Mouse (Mus musculus): ENCODE results near the gene Cyp39a1.

Cyp39a1 gene

DNA sequence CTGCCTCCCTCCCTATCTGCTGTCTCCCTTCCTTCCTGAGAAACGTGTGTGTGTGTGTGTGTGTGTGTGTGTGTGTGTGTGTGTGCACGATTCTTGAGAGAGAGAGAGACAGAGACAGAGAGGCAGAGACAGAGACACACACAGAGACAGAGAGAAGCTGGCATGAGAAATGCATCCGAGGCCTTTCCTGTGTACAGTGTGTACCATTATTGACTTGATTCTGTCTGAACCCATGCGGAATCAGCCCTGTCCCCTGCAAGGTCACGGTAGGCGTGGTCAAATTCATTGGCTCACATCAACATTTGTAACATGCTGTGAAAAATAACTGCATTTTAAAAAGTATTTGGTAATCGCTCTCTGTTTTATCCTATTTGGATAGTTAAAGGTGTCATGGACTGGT, 16.9 kb downstream of the Cyp39a1 start:
- no peak for DNase-seq (ENCODE audit: low spot score in 2 of 2)

DNA sequence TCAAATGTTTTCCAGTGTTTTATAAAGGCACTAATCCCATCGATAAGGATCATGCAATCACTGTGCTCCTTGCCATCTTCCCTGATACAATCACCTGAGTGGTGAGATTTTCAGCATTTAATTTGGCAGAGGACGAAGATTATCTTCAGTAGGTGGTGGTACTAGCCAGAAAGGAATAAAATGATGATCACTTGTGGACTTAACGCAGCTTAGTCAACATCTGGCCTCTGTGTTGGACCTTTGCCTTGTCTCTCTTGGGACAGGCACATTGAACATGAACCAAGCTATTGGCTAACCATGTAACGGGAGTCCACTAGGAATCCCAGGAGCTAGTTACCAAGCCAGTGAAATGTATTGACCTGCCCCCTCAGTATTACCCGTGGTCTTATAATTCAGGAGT, 17.4 kb downstream of the Cyp39a1 start:
- no peak for DNase-seq (ENCODE audit: low spot score in 2 of 2)

DNA sequence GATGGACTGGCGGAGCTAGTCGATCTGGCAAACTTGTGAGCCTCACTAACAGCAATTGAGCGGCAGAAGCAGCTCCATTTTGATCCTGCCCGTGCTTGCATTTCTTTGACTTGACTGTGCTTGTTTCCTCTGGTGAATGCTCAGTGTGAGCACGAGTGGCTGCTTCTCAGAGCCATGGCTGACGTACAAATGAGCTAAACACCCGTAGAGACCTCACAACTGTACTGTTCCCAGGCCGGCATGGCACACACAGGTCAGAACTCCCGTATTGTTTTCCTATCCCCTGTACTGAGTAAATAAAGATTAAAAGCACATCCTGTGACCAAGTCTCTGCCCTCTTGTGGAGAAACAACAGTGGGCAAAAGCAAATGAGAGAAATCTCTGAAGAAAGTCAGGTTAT, 22.4 kb downstream of the Cyp39a1 start:
- DNase-seq (ENCODE audit: low spot score in 2 of 2): peak in 1 of 2 experiments; percentile 18

DNA sequence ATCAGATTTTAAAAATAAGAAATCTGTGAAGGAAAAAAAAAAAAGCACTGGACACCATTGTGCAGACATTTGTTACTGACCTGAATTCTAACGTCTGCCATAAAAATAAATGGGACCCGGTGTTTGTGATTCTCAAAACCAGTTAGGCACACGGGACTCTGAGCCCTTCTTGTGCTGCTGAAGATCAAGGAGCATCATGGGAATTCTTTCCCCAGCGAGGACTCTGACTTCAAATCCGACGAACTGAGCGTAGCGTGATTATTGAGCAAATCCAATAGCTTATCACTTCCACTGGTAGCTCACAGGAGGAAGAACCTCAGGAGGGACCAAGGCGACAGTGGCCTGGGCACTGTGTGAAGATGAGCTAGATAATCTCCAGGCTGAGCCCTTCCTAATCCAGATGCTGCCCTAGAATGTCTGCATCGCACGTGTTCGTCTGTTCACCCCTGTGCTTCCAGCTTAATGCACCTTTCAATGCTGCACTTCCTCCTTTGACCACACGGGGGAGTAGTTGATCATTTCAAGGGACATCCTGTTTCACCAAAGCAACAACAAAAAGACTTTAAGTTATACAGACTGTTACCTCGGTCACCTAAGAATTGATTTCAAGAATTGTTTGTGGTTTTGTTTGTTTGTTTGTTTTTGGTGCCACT, 31.9 kb downstream of the Cyp39a1 start:
- peak; percentile 36 to 61 for DNase-seq (ENCODE audit: low spot score in 2 of 2)

GRCm38 (mm10) chr17:43701060-43701459, 33.8 kb downstream of the Cyp39a1 start:
- DNase-seq (ENCODE audit: low spot score in 2 of 2): peak; percentile 5 to 18

DNA sequence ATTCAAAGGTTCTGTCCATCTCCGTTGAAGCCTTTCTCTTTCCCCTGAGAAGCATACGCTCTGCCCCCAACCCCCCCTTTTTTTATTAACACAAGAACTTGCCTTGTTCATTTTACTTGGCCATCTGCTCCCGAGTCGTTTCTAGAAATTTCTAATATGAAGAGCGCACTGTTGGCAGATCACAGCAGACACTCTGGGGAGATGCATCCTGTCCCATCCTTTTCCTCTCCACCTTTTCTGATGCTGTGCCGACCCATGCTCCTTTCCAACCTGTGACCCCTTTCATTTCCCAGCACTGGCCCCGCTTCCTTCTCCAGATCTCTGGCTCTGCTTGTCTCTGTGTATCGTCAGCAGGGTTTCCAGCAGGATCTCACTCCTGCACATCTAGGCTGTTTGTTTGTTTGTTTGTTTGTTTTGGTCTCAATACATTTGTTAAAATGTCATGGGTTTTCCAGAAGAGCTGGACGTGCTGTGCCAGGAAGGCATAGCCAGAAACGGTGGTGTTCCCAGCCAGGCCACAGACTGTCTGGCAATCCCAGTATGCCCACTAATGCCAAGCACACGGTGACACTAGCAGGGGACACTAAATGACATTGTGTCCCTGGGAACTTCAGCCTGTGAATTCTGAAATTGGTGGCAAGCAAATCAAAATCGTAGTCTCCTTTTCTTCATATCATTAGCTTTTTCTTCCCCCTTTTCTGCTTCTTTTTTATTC, 37.1 kb downstream of the Cyp39a1 start:
- DNase-seq (ENCODE audit: low spot score in 2 of 2): no peak

DNA sequence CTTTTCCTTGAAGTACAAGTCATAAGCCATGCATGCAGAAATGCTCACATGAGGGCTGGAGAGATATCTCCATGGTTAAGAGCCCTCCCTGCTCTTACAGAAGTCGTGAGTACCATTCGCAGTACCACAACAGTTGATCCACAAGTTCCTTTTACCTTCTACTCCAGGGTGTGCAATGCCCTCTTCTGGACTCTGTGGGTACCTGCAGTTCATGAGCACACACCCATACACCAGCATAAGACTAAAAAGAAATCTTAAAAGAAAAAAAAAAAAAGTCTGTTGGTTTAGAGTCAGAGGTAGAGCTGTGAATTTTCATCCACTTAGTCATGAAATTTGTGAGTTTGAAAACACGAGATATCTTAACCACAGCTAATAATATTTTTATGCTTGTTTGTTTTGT, 39.5 kb downstream of the Cyp39a1 start:
- no peak for DNase-seq (ENCODE audit: low spot score in 2 of 2)

DNA sequence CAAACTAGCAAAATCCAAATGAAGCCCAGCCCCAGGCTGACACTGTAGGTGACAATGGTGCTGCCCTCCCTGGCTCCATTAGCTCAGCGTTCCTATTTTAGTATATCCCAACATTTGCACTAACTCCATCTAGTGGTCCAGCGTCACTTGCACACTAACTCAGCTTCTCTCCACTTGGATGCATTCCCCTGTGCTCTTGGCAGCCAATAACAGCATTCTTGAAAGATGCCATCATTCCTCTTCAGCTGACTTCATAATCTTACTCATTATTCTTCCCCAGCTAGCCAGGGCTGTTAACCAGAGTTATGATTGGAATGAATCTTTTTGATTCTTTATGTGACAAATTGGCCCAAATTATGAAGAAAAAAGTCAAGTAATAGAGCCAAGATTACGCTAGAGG, 40.0 kb downstream of the Cyp39a1 start:
- DNase-seq (ENCODE audit: low spot score in 2 of 2): peak in 1 of 2 experiments; percentile 33

DNA sequence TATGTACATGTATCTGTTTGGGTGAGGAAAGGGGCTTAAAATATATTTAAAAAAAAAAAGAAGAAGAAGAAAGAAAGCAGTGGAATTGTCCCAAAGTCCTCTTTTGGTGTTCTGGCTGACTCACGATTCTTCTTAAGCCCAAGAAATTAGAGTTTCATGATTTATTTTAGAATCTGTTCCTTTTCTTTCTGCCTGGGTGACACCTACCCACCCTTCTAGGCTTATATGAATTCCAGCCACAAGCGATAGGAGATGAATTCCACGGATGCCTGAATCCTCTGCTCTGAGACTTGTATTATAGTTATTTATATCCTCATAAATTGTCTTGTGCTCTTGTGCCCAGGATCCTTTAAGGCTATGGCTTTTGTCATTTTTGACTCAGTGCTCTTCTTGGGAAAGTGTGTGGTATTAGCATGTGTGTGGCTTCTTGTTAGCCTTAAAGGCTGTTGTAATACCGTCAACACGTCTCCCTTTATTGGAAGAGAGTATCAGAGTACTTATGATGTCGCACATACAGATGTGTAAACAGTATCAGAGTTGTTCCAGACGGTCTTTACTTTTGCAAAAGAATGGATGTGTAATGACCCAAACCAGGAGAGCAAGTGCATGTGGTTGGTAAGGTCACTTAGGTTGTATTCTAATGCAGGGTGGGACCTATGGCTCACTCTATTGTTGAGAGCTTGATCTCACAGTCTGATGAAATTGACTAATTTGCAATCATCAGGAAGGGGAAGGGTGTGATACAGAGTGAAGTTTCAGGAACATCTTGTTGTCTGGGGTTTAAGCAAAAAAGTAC, 44.5 kb downstream of the Cyp39a1 start:
- DNase-seq (ENCODE audit: low spot score in 2 of 2): no peak

DNA sequence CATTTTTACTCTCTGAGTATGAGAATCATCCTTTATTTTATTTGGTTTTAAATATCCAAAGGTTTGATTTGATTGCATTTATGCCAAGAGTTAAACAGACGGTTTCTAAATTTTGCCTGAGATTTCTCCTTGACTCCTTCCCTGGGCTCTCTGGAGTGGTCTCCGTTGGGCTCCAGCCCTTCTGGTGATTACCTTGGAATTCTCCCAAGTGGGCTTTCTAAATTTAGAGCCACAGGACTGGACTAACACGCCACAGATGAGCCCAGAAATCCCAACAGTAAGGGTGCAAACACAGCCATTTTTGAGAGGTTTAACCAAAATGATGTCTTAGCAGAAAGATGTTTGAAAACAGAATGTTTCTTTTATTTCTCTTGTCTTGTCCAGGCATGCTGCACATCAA, 47.0 kb downstream of the Cyp39a1 start:
- DNase-seq (ENCODE audit: low spot score in 2 of 2): no peak

DNA sequence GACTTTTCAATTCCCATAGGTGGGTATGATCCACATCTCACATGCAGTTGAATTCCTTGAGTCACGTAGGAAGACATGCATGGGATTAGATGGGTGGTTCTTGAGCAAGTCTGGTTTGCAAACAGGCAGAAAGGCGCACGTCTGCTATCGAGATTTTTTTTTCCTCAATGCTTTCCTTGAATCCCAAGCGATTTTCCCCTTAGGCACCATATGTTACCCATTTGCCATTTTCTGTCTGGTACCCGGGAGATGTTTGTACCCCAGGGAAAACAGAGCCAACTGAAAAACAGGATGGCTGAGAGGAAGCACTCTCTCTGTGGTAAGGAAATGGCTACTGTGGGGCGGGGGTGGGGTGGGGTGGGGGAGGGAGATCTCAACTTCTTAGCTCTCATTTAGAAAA, 49.4 kb downstream of the Cyp39a1 start:
- no peak for DNase-seq (ENCODE audit: low spot score in 2 of 2)

GRCm38 (mm10) chr17:43719401-43719800, 52.2 kb downstream of the Cyp39a1 start:
- no peak for DNase-seq (ENCODE audit: low spot score in 2 of 2)

GRCm38 (mm10) chr17:43724480-43724879, 57.3 kb downstream of the Cyp39a1 start:
- no peak for DNase-seq (ENCODE audit: low spot score in 2 of 2)

GRCm38 (mm10) chr17:43731327-43731726, 64.1 kb downstream of the Cyp39a1 start:
- DNase-seq (ENCODE audit: low spot score in 2 of 2): no peak

DNA sequence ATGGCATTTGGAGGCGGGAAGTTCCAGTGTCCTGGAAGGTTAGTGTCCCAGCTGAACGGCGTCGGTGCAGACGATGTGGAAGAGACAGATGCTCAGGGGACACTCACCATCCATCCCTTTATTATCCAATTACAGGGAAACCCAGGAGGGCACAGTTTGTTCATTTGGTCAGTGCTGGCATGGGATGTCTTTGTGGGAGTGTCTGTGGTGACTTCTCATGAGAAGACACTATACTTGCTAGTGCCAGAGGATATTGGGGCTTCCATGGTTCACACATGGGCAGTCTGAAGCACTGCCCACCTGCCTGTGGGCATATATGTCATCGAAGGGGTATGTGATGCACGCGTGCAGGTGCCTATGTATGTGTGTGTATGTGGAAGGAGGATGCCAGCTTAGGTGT, 64.8 kb downstream of the Cyp39a1 start:
- DNase-seq (ENCODE audit: low spot score in 2 of 2): no peak

GRCm38 (mm10) chr17:43734252-43734651, 67.0 kb downstream of the Cyp39a1 start:
- DNase-seq (ENCODE audit: low spot score in 2 of 2): no peak

- no peak for DNase-seq (ENCODE audit: low spot score in 2 of 2)
These were observed 76.7 kb downstream of the Cyp39a1 start for GRCm38 (mm10) chr17:43743933-43744332.

- no peak for DNase-seq (ENCODE audit: low spot score in 2 of 2)
These were observed 77.2 kb downstream of the Cyp39a1 start for GRCm38 (mm10) chr17:43744425-43744824.

DNA sequence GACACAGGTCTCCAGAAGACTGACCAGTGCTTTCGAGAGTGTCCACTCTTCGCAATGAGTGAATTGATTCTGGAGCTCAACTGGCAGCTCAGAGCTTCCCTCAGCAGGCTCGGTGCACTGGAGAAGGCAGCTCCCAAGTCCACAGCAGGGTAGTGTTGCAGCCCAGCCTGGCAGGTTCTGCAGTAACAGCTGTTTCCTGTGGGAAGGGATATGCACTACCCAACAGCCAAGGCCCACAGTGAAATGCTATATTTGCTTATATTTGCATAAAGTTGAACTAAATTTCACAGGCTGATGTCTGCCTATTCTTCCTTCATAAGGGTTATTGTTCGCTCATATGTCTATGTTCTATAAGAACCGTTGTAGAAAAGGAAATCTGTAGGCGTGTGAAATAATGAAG, 83.9 kb downstream of the Cyp39a1 start:
- DNase-seq (ENCODE audit: low spot score in 2 of 2): no peak

DNA sequence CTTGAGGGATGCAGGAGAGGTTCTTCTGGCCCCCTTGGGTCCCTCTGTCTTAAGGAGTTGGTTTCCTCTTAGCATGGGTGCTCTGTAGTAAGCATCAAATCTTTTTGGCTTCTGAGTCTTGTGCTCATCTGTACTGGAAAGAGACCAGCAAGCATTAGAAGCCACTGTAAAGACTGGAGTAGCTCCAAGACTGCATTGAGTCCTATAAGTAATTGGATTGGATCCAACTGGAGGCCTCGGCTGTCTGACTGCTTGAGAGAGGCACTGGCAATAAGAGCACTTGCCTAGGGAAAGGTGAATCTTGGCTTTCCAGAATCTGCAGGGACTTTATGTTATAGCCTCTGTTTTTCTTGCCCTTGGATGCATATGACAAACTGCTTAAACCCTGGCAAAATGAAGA, 85.6 kb downstream of the Cyp39a1 start:
- DNase-seq (ENCODE audit: low spot score in 2 of 2): no peak

DNA sequence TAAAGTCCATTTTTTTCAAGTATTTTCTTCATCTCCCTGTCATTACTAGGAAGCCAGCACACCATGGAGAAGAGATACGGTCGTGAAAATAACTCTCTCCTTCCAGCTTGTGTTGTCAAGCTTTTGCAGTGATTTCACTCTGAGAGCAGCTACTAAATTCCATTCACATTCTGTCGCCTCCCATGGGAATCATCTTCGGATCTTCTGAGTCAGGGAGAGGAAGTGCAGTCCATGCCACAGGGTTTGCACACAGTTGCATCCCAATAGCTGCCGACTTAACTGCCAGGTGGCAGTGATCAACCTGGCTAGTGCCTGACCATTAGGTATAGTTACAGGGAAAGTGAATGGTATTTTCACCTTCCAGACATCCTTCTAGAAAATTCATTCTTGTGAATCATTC, 87.5 kb downstream of the Cyp39a1 start:
- DNase-seq (ENCODE audit: low spot score in 2 of 2): no peak

- DNase-seq (ENCODE audit: low spot score in 2 of 2): peak in 1 of 2 experiments; percentile 2
These were observed 91.5 kb downstream of the Cyp39a1 start for GRCm38 (mm10) chr17:43758607-43759259.
